Mouse (Mus musculus) kidney, postnatal 25 days (tissue): ENCODE results near the gene B3gat3.
A peak's percentile ranks its signal among the peaks of the same experiment; 100 is the strongest.

Experiments used
- DNase-seq, 2 experiments: peaks; one replicate each; pipeline ENCODE4 v3.0.0; 2021; ENCODE audit warnings: mixed read lengths in 2 of 2

The B3gat3 gene

GRCm38 (mm10) chr19:8898576-8898975 is 21.6 kb upstream of the B3gat3 start:
- peak; percentile 10 to 46 for DNase-seq

- DNase-seq, result peak in 1 of 2 experiments; percentile 38
Observed at GRCm38 (mm10) chr19:8899079-8899478, 21.1 kb upstream of the B3gat3 start.

- no peak for DNase-seq
Observed at GRCm38 (mm10) chr19:8903412-8903811, 16.8 kb upstream of the B3gat3 start.

- DNase-seq, result no peak
Observed at GRCm38 (mm10) chr19:8908531-8908930, 11.6 kb upstream of the B3gat3 start.

- no peak for DNase-seq
Observed at GRCm38 (mm10) chr19:8911810-8912209, 8.4 kb upstream of the B3gat3 start.

- no peak for DNase-seq
Observed at GRCm38 (mm10) chr19:8914212-8914611, 6.0 kb upstream of the B3gat3 start.

- no peak for DNase-seq
Observed at GRCm38 (mm10) chr19:8919000-8919399, 1.2 kb upstream of the B3gat3 start.

- DNase-seq, result no peak
Observed at GRCm38 (mm10) chr19:8919684-8920072, 496 bp upstream of the B3gat3 start.

GRCm38 (mm10) chr19:8920836-8921291 is 690 bp downstream of the B3gat3 start:
- DNase-seq, result peak; percentile 66 to 69

GRCm38 (mm10) chr19:8921741-8922140 is 1.6 kb downstream of the B3gat3 start:
- DNase-seq, result no peak

GRCm38 (mm10) chr19:8926766-8927165 is 6.6 kb downstream of the B3gat3 start:
- DNase-seq, result no peak

- DNase-seq, result no peak
Observed at GRCm38 (mm10) chr19:8927891-8928525, 7.8 kb downstream of the B3gat3 start.

- no peak for DNase-seq
Observed at GRCm38 (mm10) chr19:8928689-8929223, 8.6 kb downstream of the B3gat3 start.

GRCm38 (mm10) chr19:8929224-8930088 is 9.3 kb downstream of the B3gat3 start, which contains the start of the genes Rom1 and Eml3:
TSS of gene Rom1 (minus strand) at chr19:8929356.
TSS of gene Eml3 (plus strand) at chr19:8929552.
- DNase-seq, result peak; percentile 94 to 95

GRCm38 (mm10) chr19:8930117-8930516 is 9.9 kb downstream of the B3gat3 start:
- no peak for DNase-seq

- no peak for DNase-seq
Observed at GRCm38 (mm10) chr19:8930771-8931170, 10.6 kb downstream of the B3gat3 start.

- DNase-seq, result no peak
Observed at GRCm38 (mm10) chr19:8936736-8937135, 16.6 kb downstream of the B3gat3 start.

- DNase-seq, result no peak
Observed at GRCm38 (mm10) chr19:8940526-8941133, 20.5 kb downstream of the B3gat3 start.

- DNase-seq, result no peak
Observed at GRCm38 (mm10) chr19:8941136-8941514, 21.0 kb downstream of the B3gat3 start.

- DNase-seq, result peak; percentile 98
Observed at GRCm38 (mm10) chr19:8941515-8942217, 21.5 kb downstream of the B3gat3 start, which contains the start of gene Mta2. TSS of gene Mta2 (plus strand) at chr19:8941875.

GRCm38 (mm10) chr19:8942276-8942964 is 22.2 kb downstream of the B3gat3 start:
- peak; percentile 62 to 82 for DNase-seq

- DNase-seq, result no peak
Observed at GRCm38 (mm10) chr19:8943047-8943446, 22.9 kb downstream of the B3gat3 start.
